Mouse (Mus musculus) B cell, adult 62 days (primary cell): Measurements from ENCODE around the gene Galk1. TPM values are rescaled to one million over a fixed set of nuclear protein-coding genes. Genes with fewer than 3 reads are reported as not detected.

ENCODE experiments used
- total RNA-seq: library from RNA; stranded (reverse); gene quantifications from 4 replicates; pipeline ENCODE4 v1.2.4, GENCODE M21; 2023

The Galk1 gene
- total RNA-seq: 17.5 to 20.1 TPM (median 19.0 TPM) in 4 replicates

GRCm38 (mm10) chr11:116012262-116012947, at the start of gene Galk1:
Galk1 (minus strand) TSS chr11:116012719.

GRCm38 (mm10) chr11:116030088-116030897, 17.8 kb upstream of the Galk1 start, which contains the start of gene Unk:
Unk (plus strand) TSS chr11:116030322.

GRCm38 (mm10) chr11:116027756-116028155, 15.2 kb upstream of the Galk1 start, which contains the start of gene H3f3b:
H3f3b (minus strand) TSS chr11:116027962.

GRCm38 (mm10) chr11:115974309-115975082, 38.0 kb downstream of the Galk1 start, which contains the start of gene Itgb4:
Itgb4 (plus strand) TSS chr11:115974709.

Other genes starting within 250 kb of the Galk1 start
- 44.2 to 57.0 TPM (median 51.8 TPM) in 4 replicates for gene Tmem94, start 247.3 kb downstream of the Galk1 start, total RNA-seq
- gene Caskin2, start 199.1 kb downstream of the Galk1 start, total RNA-seq: 3.6 to 6.4 TPM (median 4.4 TPM) in 4 replicates
- gene Tsen54, start 198.0 kb downstream of the Galk1 start, total RNA-seq: 31.5 to 33.3 TPM (median 32.9 TPM) in 4 replicates
- gene Llgl2, start 188.7 kb downstream of the Galk1 start, total RNA-seq: 25.7 to 39.1 TPM (median 29.7 TPM) in 4 replicates
- 0.39 to 0.54 TPM (median 0.53 TPM) in 3 of 4 replicates, not detected in the other for gene Myo15b, start 154.3 kb downstream of the Galk1 start, total RNA-seq
- not detected in 4 replicates for gene Smim5, start 112.8 kb downstream of the Galk1 start, total RNA-seq
- gene Smim6, start 100.7 kb downstream of the Galk1 start, total RNA-seq: not detected in 4 replicates
- gene Sap30bp, start 79.4 kb downstream of the Galk1 start, total RNA-seq: 38.0 to 55.8 TPM (median 40.2 TPM) in 4 replicates
- 55.1 to 64.6 TPM (median 58.9 TPM) in 4 replicates for gene Recql5, start 79.2 kb downstream of the Galk1 start, total RNA-seq
- 0.18 to 1.8 TPM (median 0.19 TPM) in 3 of 4 replicates, not detected in the other for gene Itgb4, start 38.0 kb downstream of the Galk1 start, total RNA-seq
- 3,317 to 3,559 TPM (median 3,439 TPM) in 4 replicates for gene H3f3b, start 15.2 kb upstream of the Galk1 start, total RNA-seq
- gene Unk, start 17.6 kb upstream of the Galk1 start, total RNA-seq: 81.4 to 104 TPM (median 94.5 TPM) in 4 replicates
- 51.9 to 63.8 TPM (median 57.8 TPM) in 4 replicates for gene Unc13d, start 65.2 kb upstream of the Galk1 start, total RNA-seq
- gene Wbp2, start 74.3 kb upstream of the Galk1 start, total RNA-seq: 281 to 313 TPM (median 301 TPM) in 4 replicates
- 0.36 to 2.8 TPM (median 0.91 TPM) in 4 replicates for gene Trim47, start 114.5 kb upstream of the Galk1 start, total RNA-seq
- 34.0 to 37.5 TPM (median 35.3 TPM) in 4 replicates for gene Trim65, start 118.4 kb upstream of the Galk1 start, total RNA-seq
- gene Mrpl38, start 126.1 kb upstream of the Galk1 start, total RNA-seq: 55.2 to 60.4 TPM (median 56.1 TPM) in 4 replicates
- 34.0 to 40.7 TPM (median 37.1 TPM) in 4 replicates for gene Fbf1, start 155.4 kb upstream of the Galk1 start, total RNA-seq
- 44.4 to 61.0 TPM (median 49.8 TPM) in 4 replicates for gene Ten1, start 186.1 kb upstream of the Galk1 start, total RNA-seq
- 28.1 to 37.5 TPM (median 32.6 TPM) in 4 replicates for gene Acox1, start 186.3 kb upstream of the Galk1 start, total RNA-seq
- 0.09 to 0.27 TPM (median 0.23 TPM) in 4 replicates for gene Evpl, start 225.4 kb upstream of the Galk1 start, total RNA-seq